ENCODE assay signal across 24 mouse cellular contexts in genomic region chr10:40736172-40736571, GRCm38 (mm10). TPM values are rescaled to one million over a fixed set of nuclear protein-coding genes. Genes with fewer than 3 reads are reported as not detected.
"Had no signal": no experiment of that assay in that cellular context is flagged by ENCODE, and none has a peak within 500 bp of the region (broad histone marks: within the 10 kb centered on the region; RNA-seq: fewer than 3 reads in every experiment).

No protein-coding gene starts in this region.

- H3K4me2 ChIP-seq: kidney, embryonic 15.5 days; liver, embryonic 13.5 days had no signal

- DNase-seq: kidney, adult 11 months; kidney, adult 8-10 months; kidney, postnatal 10 days; kidney, postnatal 36 days; layer of hippocampus, adult 9-11 months; liver, embryonic 13.5 days; lung, adult 2 months; lung, postnatal 14 days; lung, postnatal 4 days; right cerebral cortex, adult 18-20 months; right cerebral cortex, postnatal 14 days; right cerebral cortex, postnatal 4 days; thymus, adult 2 months; thymus, postnatal 14 days; thymus, postnatal 4 days had no signal

- H3K27ac ChIP-seq: kidney, embryonic 15.5 days; liver, embryonic 13.5 days; stomach, postnatal 0 days had no signal

- H3K4me3 ChIP-seq: kidney, embryonic 15.5 days; left cerebral cortex, adult 2 months; liver, embryonic 13.5 days; myocyte had no signal

- H3K4me1 ChIP-seq: liver, embryonic 13.5 days had no signal

- H3K9ac ChIP-seq: kidney, embryonic 15.5 days; liver, embryonic 13.5 days had no signal

- ATAC-seq: inflammation-experienced regulatory T-cells, adult 6 months had no signal

- H3K36me3 ChIP-seq: kidney, embryonic 15.5 days; liver, embryonic 13.5 days had no signal

- H3K9me3 ChIP-seq: kidney, embryonic 15.5 days; liver, embryonic 13.5 days had no signal

- H3K27me3 ChIP-seq: kidney, embryonic 15.5 days; liver, embryonic 13.5 days had no signal

RNA-seq across cellular contexts. Expression of gene Mettl24, which starts 53.1 kb away (rescaled TPM):
- total RNA-seq: liver, adult 2 months; megakaryocyte progenitor cell, adult 5-6 weeks; megakaryocyte-erythroid progenitor cell, adult 5-6 weeks; monocyte, adult 5-6 weeks had no signal
- polyA plus RNA-seq: inflammation-experienced regulatory T-cells, adult 6 months had no signal
